Mouse (Mus musculus): ENCODE results near the gene Sirt4.
"Not testable (repeated sequence)": the region's sequence is repeated elsewhere in the genome, so short reads cannot be mapped to it uniquely, and the experiment has no call there.

Sirt4 gene

DNA sequence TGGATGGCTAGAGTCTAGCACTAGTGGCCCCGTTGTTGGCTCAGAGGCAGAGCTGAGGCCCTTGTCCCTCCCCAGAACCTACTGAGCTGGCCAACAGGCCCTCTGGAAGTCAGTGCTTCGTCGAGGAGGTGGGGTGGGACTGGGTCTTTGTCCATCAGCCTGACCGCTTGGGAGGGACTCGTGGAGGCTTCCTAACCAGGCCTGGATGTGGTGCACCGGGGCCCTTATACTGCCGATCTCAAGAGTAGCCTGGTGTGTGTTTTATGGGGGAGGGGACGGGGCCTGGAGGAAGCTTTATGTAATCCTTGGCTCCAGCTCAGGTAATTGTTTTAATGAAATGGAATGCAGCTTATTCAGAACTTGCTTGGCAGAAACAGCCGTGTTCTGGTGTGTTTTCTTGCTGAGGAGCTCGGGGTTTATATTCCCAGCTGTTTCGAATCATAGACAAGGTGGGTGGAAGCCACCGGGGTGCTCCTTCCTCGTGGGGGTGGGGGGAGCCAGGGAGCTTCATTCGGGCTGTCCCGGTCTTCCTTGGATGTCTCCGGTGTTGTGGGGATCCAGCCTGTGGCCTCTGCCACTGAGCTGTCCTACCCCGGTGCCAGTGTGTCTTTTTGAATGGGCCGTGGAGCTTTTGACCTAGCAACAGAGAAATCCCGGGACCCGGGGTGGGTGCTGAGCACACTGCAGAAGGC, 30.5 kb upstream of the Sirt4 start:
- no peak for DNase-seq

GRCm38 (mm10) chr5:115514346-115514745, 29.8 kb upstream of the Sirt4 start:
- no peak for DNase-seq

- DNase-seq: no peak
Observed at GRCm38 (mm10) chr5:115513721-115514120, 29.2 kb upstream of the Sirt4 start.

DNA sequence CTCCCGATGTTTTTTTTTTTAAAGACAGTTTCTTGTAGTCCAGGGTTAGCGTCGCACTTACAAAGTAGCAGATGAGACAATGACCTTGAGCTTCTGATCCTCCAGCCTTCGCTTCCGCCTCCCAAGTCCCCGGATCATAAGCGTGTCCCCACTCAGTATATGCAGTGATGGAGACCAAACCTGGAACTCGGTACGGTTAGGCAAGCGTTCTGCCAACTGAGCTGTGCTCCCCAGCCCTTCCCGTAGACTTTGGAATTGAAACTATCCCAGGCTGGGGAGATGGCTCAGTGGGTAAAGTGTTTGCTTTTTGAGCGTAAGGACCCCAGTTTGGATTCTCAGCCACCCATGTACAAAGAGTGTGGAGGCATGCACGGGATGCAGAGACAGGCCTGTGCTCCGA, 28.7 kb upstream of the Sirt4 start:
- DNase-seq: no peak

DNA sequence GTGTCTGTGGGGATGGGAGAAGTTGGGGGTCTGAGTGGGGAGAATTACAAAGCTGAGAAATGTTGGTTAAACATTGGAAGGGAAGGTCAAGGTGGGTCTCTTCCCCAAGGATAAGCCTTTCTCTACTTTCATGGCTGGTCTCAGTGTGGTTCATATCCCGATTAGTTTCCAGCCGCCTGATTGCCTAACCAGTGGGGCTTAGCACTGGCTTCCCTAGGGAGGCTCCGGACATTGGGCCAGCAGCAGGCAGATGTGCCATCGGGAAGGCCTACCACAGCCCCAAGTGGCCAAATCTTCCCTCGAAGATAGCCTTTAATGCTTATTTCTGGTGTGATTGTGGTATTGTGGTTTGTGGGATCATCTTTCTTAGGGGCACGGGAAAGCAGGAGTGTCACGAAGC, 27.9 kb upstream of the Sirt4 start:
- no peak for DNase-seq

GRCm38 (mm10) chr5:115509790-115510689, 25.5 kb upstream of the Sirt4 start:
- no peak for DNase-seq

GRCm38 (mm10) chr5:115509321-115509761, 24.8 kb upstream of the Sirt4 start:
- no peak for DNase-seq

- no peak for DNase-seq
Observed at GRCm38 (mm10) chr5:115508859-115509147, 24.3 kb upstream of the Sirt4 start.

GRCm38 (mm10) chr5:115507981-115508858, 23.7 kb upstream of the Sirt4 start:
- no peak for DNase-seq

DNA sequence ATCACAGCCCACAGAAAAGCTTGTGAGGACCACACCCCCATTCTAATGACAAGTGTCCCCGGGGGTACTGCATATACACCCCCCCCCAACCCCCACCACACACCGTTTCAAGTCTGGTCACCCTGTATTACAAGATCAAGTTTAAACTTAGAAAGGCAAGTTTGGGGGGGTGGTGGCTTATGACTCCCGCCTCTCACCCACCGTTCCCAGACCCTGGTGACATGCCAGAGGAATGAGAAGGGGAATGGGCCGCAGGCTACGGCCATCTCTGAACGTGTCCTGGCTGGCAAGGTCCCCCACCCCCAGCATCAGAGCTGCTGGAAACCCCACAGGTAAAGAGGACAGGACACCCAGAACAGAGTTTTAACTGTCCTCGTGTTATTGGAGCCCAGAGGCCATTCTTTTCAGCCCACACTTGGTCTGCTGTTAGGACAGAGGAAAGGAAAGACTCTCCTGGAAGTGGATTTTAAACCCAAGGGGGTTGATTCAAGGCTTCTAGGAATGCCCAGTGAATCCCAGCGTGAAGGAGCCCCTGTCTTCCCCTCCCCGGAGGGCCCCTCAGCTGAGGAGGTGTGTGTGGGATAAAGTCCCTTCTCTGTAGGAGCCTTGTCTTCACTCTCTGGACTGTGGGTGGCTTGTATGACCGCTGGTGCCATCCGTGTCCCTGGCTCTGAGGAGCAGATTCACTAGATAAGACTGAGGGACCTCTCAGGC, 22.9 kb upstream of the Sirt4 start:
- DNase-seq: peak; percentile 3

DNA sequence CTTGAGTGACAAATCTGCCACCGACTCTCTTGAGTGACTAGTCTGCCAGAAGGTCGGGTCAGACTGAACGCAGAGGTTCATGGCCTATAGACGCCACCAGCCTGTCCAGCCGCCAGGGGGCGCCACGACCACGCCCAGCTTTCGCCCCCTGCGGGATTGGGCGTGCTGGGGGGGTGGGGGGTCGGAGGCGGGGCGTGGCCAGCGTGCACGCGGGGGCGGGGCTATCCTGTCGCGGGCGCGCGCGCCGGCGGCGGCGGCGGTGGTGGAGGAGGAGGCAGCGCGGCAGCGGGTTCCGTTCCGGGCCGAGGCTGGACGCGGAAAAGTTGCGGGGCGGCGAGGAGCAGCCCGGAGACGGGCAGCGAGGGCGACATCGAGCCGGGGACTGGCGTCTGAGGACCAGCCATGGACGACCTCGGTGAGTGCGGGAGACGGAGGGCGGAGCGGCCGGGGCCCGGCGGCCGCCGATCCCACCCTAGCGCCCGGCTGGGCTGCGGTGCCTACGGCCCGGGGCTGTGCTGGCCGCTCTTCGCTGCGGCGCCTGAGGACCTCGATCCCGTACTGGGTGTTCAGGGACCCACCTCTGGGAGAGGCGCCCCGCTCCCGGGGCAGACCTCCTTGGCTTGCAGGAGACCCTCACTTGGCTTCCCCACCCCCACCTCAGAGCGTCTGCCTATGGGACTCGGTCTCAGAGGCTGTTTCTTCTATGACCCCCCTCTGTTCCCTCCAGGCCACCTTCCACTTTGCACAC, 22.1 kb upstream of the Sirt4 start, which contains the start of gene Pxn:
Pxn (plus strand) TSS at position 223 of the 748 bp plus-strand sequence.
- peak; percentile 94 for DNase-seq

DNA sequence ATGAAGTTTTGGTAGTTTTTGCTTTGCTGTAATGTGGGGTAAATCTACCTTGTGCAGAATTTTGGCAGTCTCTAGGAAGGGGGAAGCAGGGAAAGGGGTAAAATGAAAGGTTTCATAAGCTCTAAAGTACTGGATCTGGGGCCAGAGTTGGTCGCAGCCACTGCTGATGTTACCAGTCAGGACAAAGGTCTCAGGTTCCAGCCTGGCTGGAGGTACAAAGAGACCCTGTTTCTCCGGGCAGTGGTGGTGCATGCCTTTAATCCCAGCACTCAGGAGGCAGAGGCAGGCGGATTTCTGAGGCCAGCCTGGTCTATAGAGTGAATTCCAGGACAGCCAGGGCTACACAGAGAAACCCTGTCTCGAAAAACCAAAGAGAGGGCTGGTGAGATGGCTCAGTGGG, 21.1 kb upstream of the Sirt4 start:
- peak; percentile 2 for DNase-seq

- DNase-seq: no peak
Observed at GRCm38 (mm10) chr5:115503035-115503434, 18.5 kb upstream of the Sirt4 start.

DNA sequence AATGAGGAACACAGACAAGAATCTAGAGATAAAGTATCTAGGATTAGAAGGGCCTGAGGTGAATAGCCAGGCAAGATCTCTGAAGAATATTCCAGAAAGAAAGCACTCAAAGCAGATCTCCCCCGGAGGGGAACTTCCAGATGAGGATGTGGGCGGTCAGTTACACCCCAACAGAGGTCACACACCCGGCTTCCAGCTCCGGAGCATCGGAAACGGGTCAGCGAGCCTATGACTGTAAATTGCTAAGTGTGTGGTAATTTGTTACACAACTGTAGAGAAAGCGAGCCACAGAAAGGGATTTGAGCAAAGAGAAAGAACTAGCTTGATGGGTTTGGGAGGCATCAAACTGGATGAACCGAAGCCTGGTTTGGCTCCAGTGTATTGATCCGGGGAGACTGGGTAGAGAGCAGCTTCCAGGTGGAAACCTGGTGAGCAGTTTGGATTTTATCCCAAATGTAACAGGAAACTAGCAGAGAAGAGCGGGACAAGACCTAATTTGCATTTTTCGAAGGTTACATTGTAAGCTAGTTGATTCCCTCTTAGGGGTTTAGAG, 15.9 kb upstream of the Sirt4 start:
- DNase-seq: no peak

DNA sequence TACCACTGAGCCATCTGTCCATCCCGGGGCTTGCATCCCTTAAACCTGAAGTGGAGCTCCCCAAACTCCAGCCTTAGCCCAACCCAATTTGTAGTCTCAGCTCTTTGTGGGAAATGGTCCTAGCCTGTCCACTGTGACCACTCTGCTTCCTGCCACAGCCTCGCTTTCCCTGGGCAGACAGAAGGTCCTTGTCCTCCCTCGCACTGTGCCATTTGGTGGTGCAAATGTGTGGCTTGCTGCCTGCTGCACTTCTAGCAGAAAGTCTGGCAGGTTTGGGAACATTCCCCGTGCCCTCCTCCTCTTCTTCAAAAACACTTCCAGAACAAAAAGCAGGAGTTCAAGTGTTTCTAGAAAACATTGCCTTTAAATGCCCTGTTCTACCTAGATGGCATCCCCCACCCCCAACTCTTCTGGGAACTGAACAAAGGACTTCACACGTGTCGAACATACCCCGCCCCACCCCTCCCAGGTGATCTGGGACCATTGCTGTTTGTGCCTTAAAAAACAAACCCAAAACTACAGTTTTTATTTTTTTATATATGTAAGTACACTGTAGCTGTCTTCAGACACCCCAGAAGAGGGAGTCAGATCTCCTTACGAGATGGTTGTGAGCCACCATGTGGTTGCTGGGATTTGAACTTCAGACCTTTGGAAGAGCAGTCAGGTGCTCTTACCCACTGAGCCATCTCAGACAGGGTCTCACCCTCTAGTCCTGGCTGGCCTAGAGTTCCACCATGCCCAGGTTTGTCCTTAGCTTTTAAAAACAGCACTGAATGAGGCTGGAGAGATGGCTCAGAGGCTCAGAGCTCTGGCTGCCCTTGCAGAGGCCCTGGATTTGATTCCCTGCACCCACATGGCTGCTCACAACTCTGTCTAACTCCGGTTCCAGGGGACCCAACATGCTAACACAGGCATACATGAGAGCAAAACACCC, 14.0 kb upstream of the Sirt4 start:
- no peak for DNase-seq

GRCm38 (mm10) chr5:115497033-115497432, 12.5 kb upstream of the Sirt4 start:
- DNase-seq: no peak

- not testable (repeated sequence) for DNase-seq
Observed at GRCm38 (mm10) chr5:115495618-115496017, 11.1 kb upstream of the Sirt4 start.

GRCm38 (mm10) chr5:115493441-115493840, 8.9 kb upstream of the Sirt4 start:
- no peak for DNase-seq

GRCm38 (mm10) chr5:115492711-115493335, 8.3 kb upstream of the Sirt4 start:
- no peak for DNase-seq

All from liver (tissue).